Mouse (Mus musculus): ENCODE data around the gene Dnttip1. TPM values are rescaled to one million over a fixed set of nuclear protein-coding genes. Genes with fewer than 3 reads are reported as not detected.

Gene Dnttip1
- polyA plus RNA-seq, 1 experiment from 2014 or later, result 80.2 TPM

GRCm38 (mm10) chr2:164773989-164774364 is 28.2 kb downstream of the Dnttip1 start:
- H3K4me1 ChIP-seq, result peaks cover 26% of the 10 kb centered on the region
- H3K36me3 ChIP-seq (ENCODE audit: poor library complexity, severe bottlenecking), result peaks cover 24% of the 10 kb centered on the region
- H3K27ac ChIP-seq, result 0 out of 2 replicates have a peak overlapping the region, but pooled peaks have one; percentile 10
- ATAC-seq, result no peak
- H3K9ac ChIP-seq, result no peak overlapping the region
- no peak overlapping the region for H3K4me3 ChIP-seq
- WGBS, result 88% methylated on average over 5 of the region's 5 CpGs
- H3K9me3 ChIP-seq (replicated peaks), result no peaks in the 10 kb centered on the region
- no peak overlapping the region for H3K4me2 ChIP-seq
- no peaks in the 10 kb centered on the region for H3K27me3 ChIP-seq

DNA sequence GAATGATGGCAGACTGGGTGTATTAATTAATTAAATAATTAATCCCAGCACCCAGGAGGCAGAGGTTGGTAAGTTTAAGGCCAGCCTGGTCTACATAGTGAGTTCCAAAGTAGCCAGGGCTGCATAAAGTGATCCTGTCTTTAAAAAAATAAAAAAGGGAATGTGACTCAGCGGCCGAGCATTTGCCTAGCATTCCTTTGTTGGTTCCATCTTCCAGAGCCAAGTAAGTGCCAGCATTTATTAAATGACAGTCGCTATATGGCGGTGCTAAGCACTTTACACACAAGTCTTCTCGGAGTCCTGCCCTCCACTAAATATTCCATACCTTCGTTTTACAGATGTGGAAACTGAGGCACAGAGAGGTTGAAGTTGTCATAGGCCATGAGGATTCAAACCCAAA is 30.3 kb downstream of the Dnttip1 start:
- no peak overlapping the region for H3K9ac ChIP-seq
- no peak overlapping the region for H3K4me2 ChIP-seq
- 91% methylated on average over 6 of the region's 6 CpGs for WGBS
- H3K36me3 ChIP-seq (ENCODE audit: poor library complexity, severe bottlenecking), result peaks cover 22% of the 10 kb centered on the region
- H3K4me3 ChIP-seq, result no peak overlapping the region
- H3K27me3 ChIP-seq, result no peaks in the 10 kb centered on the region
- H3K4me1 ChIP-seq, result peaks cover 13% of the 10 kb centered on the region
- H3K27ac ChIP-seq, result no peak overlapping the region
- no peaks in the 10 kb centered on the region for H3K9me3 ChIP-seq (replicated peaks)
- ATAC-seq, result no peak

GRCm38 (mm10) chr2:164776801-164777200 is 31.0 kb downstream of the Dnttip1 start:
- 73% methylated on average over 17 of the region's 17 CpGs for WGBS
- Histone ChIP-seq H3K4me1 (peaks cover 7% of the 10 kb centered on the region), H3K4me2 (no peak overlapping the region), H3K9ac (no peak overlapping the region), H3K27ac (no peak overlapping the region), H3K4me3 (no peak overlapping the region), H3K27me3 (no peaks in the 10 kb centered on the region), H3K9me3 (replicated peaks) (no peaks in the 10 kb centered on the region), H3K36me3 (ENCODE audit: poor library complexity, severe bottlenecking) (peaks cover 16% of the 10 kb centered on the region)
- ATAC-seq, result no peak

GRCm38 (mm10) chr2:164777246-164778014 is 31.6 kb downstream of the Dnttip1 start:
- Histone ChIP-seq H3K9ac (no peak overlapping the region), H3K4me1 (peaks cover under 1% of the 10 kb centered on the region; the same call in 1 of the 2 replicates), H3K27ac (no peak overlapping the region), H3K4me3 (no peak overlapping the region), H3K27me3 (no peaks in the 10 kb centered on the region), H3K36me3 (ENCODE audit: poor library complexity, severe bottlenecking) (peaks cover 9% of the 10 kb centered on the region), H3K4me2 (no peak overlapping the region), H3K9me3 (replicated peaks) (no peaks in the 10 kb centered on the region)
- no peak for ATAC-seq
- WGBS, result 83% methylated on average over 30 of the region's 30 CpGs

- no peak overlapping the region for H3K4me2 ChIP-seq
- no peak for ATAC-seq
- no peaks in the 10 kb centered on the region for H3K9me3 ChIP-seq (replicated peaks)
- WGBS, result 91% methylated on average over 11 of the region's 11 CpGs
- no peaks in the 10 kb centered on the region for H3K4me1 ChIP-seq
- no peak overlapping the region for H3K9ac ChIP-seq
- no peak overlapping the region for H3K4me3 ChIP-seq
- peaks cover 4% of the 10 kb centered on the region for H3K36me3 ChIP-seq (ENCODE audit: poor library complexity, severe bottlenecking)
- H3K27ac ChIP-seq, result no peak overlapping the region
- H3K27me3 ChIP-seq, result no peaks in the 10 kb centered on the region
Observed at GRCm38 (mm10) chr2:164778015-164778287, 32.2 kb downstream of the Dnttip1 start.

GRCm38 (mm10) chr2:164778809-164779208 is 33.0 kb downstream of the Dnttip1 start:
- H3K9ac ChIP-seq, result no peak overlapping the region
- no peaks in the 10 kb centered on the region for H3K4me1 ChIP-seq
- H3K4me3 ChIP-seq, result no peak overlapping the region
- H3K27me3 ChIP-seq, result no peaks in the 10 kb centered on the region
- no peak overlapping the region for H3K4me2 ChIP-seq
- no peak for ATAC-seq
- no peaks in the 10 kb centered on the region for H3K36me3 ChIP-seq (ENCODE audit: poor library complexity, severe bottlenecking)
- 87% methylated on average over 7 of the region's 7 CpGs for WGBS
- H3K27ac ChIP-seq, result no peak overlapping the region
- H3K9me3 ChIP-seq (replicated peaks), result no peaks in the 10 kb centered on the region

- H3K4me2 ChIP-seq, result no peak within 1 kb of the TSS
- WGBS, result 64% methylated on average over 8 of the region's 8 CpGs
Observed at GRCm38 (mm10) chr2:164779481-164780086, 33.8 kb downstream of the Dnttip1 start, which contains the start of gene Tnnc2. TSS of gene Tnnc2 (minus strand) at chr2:164779967.

GRCm38 (mm10) chr2:164781876-164782275 is 36.1 kb downstream of the Dnttip1 start:
- WGBS, result 72% methylated on average over 4 of the region's 4 CpGs
- Histone ChIP-seq H3K4me2 (no peak overlapping the region), H3K9ac (no peak overlapping the region), H3K36me3 (ENCODE audit: poor library complexity, severe bottlenecking) (no peaks in the 10 kb centered on the region), H3K4me3 (no peak overlapping the region), H3K27me3 (no peaks in the 10 kb centered on the region), H3K4me1 (peaks cover 19% of the 10 kb centered on the region), H3K9me3 (replicated peaks) (no peaks in the 10 kb centered on the region), H3K27ac (no peak overlapping the region)
- no peak for ATAC-seq

More at GRCm38 (mm10) chr2:164779481-164780086, 33.8 kb downstream of the Dnttip1 start, which contains the start of gene Tnnc2:
- ATAC-seq, result no peak
- Histone ChIP-seq H3K4me1 (peaks cover under 1% of the 10 kb centered on the region; the same call in 1 of the 2 replicates), H3K27me3 (no peaks in the 10 kb centered on the region), H3K4me3 (no peak within 1 kb of the TSS), H3K9ac (no peak within 1 kb of the TSS), H3K27ac (no peak within 1 kb of the TSS), H3K36me3 (ENCODE audit: poor library complexity, severe bottlenecking) (no peaks in the 10 kb centered on the region), H3K9me3 (replicated peaks) (no peaks in the 10 kb centered on the region)

GRCm38 (mm10) chr2:164783926-164784581 is 38.3 kb downstream of the Dnttip1 start:
- H3K4me2 ChIP-seq, result no peak overlapping the region
- H3K36me3 ChIP-seq (ENCODE audit: poor library complexity, severe bottlenecking), result peaks cover 8% of the 10 kb centered on the region; the same call in 1 of the 2 replicates
- no peak for ATAC-seq
- H3K9ac ChIP-seq, result no peak overlapping the region
- no peak overlapping the region for H3K4me3 ChIP-seq
- no peak overlapping the region for H3K27ac ChIP-seq
- 81% methylated on average over 7 of the region's 7 CpGs for WGBS
- peaks cover 22% of the 10 kb centered on the region for H3K4me1 ChIP-seq
- H3K9me3 ChIP-seq (replicated peaks), result no peaks in the 10 kb centered on the region
- H3K27me3 ChIP-seq, result no peaks in the 10 kb centered on the region

GRCm38 (mm10) chr2:164784869-164785420 is 39.2 kb downstream of the Dnttip1 start:
- Histone ChIP-seq H3K4me3 (peak overlapping the region; percentile 65), H3K9ac (peak overlapping the region; percentile 77), H3K27me3 (no peaks in the 10 kb centered on the region), H3K27ac (no peak overlapping the region; the same call in 1 of the 2 replicates), H3K9me3 (replicated peaks) (no peaks in the 10 kb centered on the region), H3K4me2 (peak overlapping the region; percentile 91), H3K4me1 (peaks cover 22% of the 10 kb centered on the region), H3K36me3 (ENCODE audit: poor library complexity, severe bottlenecking) (peaks cover 8% of the 10 kb centered on the region; the same call in 1 of the 2 replicates)
- 20% methylated on average over 7 of the region's 7 CpGs for WGBS
- ATAC-seq, result no peak

DNA sequence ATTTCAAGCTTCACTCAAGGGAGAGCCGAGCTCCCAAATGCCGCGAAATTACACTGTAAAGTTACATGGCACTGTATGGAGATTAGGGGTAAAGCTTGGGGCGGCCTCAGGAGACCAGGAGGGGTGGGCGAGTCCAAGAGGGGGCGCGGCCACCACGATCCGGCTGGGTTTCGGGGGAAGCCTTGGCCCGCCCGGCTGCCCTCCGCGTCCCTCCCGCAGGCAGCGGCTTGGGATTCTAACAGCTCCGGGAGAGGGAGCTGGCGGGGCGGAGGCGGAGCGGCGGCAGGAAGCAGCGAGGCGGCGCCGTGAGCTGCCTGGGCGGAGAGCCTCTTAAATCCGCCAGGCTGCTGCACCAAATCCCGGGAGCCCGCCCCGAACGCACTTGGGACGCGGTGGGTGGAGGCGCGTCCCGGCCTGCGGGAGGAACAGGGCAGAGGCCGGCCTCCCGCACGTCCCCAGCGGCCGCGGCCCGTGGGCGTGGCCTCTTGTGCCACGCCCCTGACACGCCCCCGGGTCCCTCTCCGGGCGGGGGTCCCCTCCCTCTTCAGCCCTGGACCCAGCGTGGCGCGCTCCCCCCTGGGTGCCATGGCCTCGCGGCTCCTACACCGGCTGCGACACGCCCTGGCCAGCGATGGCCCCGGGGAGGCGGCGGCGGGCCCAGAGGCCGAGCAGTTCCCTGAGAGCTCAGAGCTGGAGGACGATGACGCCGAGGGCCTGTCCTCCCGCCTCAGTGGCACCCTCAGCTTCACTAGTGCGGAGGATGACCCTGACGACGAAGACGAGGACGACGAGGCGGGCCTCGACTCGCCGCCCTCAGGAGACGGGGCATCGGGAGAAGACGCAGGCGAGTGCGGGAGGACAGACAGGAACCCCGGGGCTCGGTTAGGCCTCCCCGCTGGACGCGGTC is 40.0 kb downstream of the Dnttip1 start, which contains the start of gene Snx21:
Snx21 (plus strand) TSS at position 343 of the 907 bp plus-strand sequence.
- peak; percentile 92 for ATAC-seq
- WGBS, result under 1% methylated on average over 73 of the region's 89 CpGs

More for the DNA sequence above, 40.0 kb downstream of the Dnttip1 start, which contains the start of gene Snx21:
- peak within 1 kb of the TSS; percentile 48 for H3K27ac ChIP-seq
- peaks cover 22% of the 10 kb centered on the region for H3K4me1 ChIP-seq
- H3K27me3 ChIP-seq, result no peaks in the 10 kb centered on the region
- H3K36me3 ChIP-seq (ENCODE audit: poor library complexity, severe bottlenecking), result peaks cover 11% of the 10 kb centered on the region; the same call in 1 of the 2 replicates
- no peaks in the 10 kb centered on the region for H3K9me3 ChIP-seq (replicated peaks)
- H3K4me2 ChIP-seq, result peak within 1 kb of the TSS; percentile 91
- H3K4me3 ChIP-seq, result peak within 1 kb of the TSS; percentile 65
- peak within 1 kb of the TSS; percentile 77 for H3K9ac ChIP-seq

All from forebrain, embryonic 13.5 days (tissue).